Mouse (Mus musculus): Measurements from ENCODE around the gene C130026I21Rik.
"Not testable (repeated sequence)": the region's sequence is repeated elsewhere in the genome, so short reads cannot be mapped to it uniquely, and the experiment has no call there.

GRCm38 (mm10) chr1:84987729-84988128, 282.6 kb downstream of the C130026I21Rik start:
- TF ChIP-seq POLR2A (IDR thresholded peaks at IDR 0.05; ENCODE audit: borderline replicate concordance, extremely low read depth, insufficient read depth, insufficient read length, poor library complexity, severe bottlenecking); CTCF (IDR thresholded peaks at IDR 0.05; ENCODE audit: borderline replicate concordance, extremely low read depth, insufficient read depth, insufficient read length): not testable (repeated sequence)
